Mouse (Mus musculus): Measurements from ENCODE around the gene Olfr1226. TPM values are rescaled to one million over a fixed set of nuclear protein-coding genes. Genes with fewer than 3 reads are reported as not detected.

Olfr1226 gene
- not detected for polyA plus RNA-seq (2012; fragmentation: generic; extraction: Trizol)

DNA sequence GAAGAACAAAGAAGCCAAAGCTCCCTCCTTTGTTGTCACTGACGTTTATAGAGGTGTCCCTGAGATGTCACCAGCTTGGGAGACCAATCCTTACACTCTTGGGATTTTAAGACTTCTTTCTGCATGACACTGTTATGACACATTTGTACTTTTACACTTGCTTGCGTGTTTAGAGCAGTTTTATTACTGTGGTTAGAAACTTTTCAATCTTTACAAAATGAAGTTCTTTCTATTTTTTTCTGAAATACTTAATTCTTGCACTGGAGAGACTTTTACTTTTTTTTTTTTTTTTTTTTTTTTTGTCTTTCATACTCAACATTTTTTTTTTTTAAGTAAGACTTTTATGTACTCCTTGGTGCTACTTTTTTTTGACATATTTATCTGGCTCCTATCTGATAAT is at the start of gene Olfr1226:
TSS of gene Olfr1226 (minus strand) at position 101 of the 400 bp plus-strand sequence.

DNA sequence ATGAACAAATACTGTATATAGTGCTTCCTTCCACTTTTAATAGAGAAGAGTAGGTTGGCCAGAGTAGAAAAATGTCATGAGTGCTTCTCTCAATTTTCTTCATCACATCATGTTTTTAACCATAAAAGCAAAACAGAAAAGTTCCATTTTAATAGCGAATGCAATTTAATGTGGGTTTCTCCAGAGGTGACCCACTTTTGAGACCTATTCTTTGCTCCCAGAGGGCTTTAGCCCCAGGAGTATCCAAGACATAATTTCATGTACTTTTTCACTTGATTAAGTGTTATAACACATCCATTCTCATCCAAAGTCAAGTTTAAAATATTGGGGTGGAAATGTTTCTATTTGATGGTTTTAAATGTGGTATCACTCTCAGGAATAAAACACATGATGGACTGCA is 25.3 kb downstream of the Olfr1226 start, which contains the start of gene Olfr1225:
TSS of gene Olfr1225 (minus strand) at position 101 of the 400 bp plus-strand sequence.

DNA sequence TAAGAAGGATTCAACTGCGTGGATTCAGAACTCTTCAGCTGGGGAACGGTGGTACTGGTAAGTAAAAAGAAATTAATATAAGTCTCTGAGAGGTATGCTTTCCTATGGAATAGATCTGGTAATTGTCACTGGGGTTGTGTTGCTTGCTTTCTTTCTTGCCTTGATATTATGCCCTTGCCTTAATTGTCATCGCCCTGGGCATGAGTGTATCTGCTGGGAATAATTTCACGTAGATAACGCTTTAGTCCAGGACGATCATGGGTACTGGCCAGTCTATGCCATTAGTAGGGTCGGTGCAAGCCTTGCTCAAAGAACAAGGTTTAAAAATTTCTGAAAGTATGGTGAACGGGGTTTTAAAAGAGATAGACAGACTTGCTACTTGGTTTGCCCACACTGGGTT is 35.9 kb downstream of the Olfr1226 start, which contains the start of gene Olfr1224-ps1:
TSS of gene Olfr1224-ps1 (minus strand) at position 101 of the 400 bp plus-strand sequence.

DNA sequence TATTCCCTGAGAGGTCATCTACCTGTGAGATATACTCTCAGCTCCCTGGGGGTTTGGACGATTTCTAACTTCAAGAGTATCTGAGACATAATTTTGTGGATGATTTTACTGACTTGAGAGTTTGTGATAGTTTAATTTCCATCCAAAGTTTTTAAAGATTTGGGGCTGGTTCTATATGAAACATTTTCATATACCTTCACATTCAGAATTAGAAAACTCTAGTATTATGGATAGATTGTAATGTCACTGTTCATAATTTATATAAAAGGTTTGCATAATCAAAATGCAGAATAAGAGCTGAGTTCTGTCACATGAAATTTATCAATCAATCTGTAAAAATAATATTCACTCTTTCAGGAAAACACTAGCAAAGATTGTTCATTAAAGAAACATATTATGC is 48.4 kb downstream of the Olfr1226 start, which contains the start of gene Olfr1223:
TSS of gene Olfr1223 (minus strand) at position 101 of the 400 bp plus-strand sequence.

Other genes with a start within 250 kb of the Olfr1226 start
- not detected for gene Olfr1212, start 246.1 kb downstream of the Olfr1226 start, polyA plus RNA-seq (2012; fragmentation: generic; extraction: Trizol)
- gene Gm13762, start 219.8 kb downstream of the Olfr1226 start, polyA plus RNA-seq (2012; fragmentation: generic; extraction: Trizol) = not detected
- gene Olfr1214, start 207.4 kb downstream of the Olfr1226 start, polyA plus RNA-seq (2012; fragmentation: generic; extraction: Trizol) = not detected
- gene Olfr1215, start 193.1 kb downstream of the Olfr1226 start, polyA plus RNA-seq (2012; fragmentation: generic; extraction: Trizol) = not detected
- gene Olfr1216, start 181.7 kb downstream of the Olfr1226 start, polyA plus RNA-seq (2012; fragmentation: generic; extraction: Trizol) = not detected
- not detected for gene Olfr1217, start 168.0 kb downstream of the Olfr1226 start, polyA plus RNA-seq (2012; fragmentation: generic; extraction: Trizol)
- not detected for gene Olfr1218, start 138.9 kb downstream of the Olfr1226 start, polyA plus RNA-seq (2012; fragmentation: generic; extraction: Trizol)
- gene Olfr1219, start 116.5 kb downstream of the Olfr1226 start, polyA plus RNA-seq (2012; fragmentation: generic; extraction: Trizol) = not detected
- not detected for gene Olfr1220, start 93.2 kb downstream of the Olfr1226 start, polyA plus RNA-seq (2012; fragmentation: generic; extraction: Trizol)
- gene Olfr1221, start 82.8 kb downstream of the Olfr1226 start, polyA plus RNA-seq (2012; fragmentation: generic; extraction: Trizol) = not detected
- not detected for gene Olfr1222, start 67.0 kb downstream of the Olfr1226 start, polyA plus RNA-seq (2012; fragmentation: generic; extraction: Trizol)
- not detected for gene Olfr1223, start 48.5 kb downstream of the Olfr1226 start, polyA plus RNA-seq (2012; fragmentation: generic; extraction: Trizol)
- not detected for gene Olfr1224-ps1, start 36.0 kb downstream of the Olfr1226 start, polyA plus RNA-seq (2012; fragmentation: generic; extraction: Trizol)
- not detected for gene Olfr1225, start 25.4 kb downstream of the Olfr1226 start, polyA plus RNA-seq (2012; fragmentation: generic; extraction: Trizol)
- not detected for gene Olfr1228, start 54.0 kb upstream of the Olfr1226 start, polyA plus RNA-seq (2012; fragmentation: generic; extraction: Trizol)
- not detected for gene Olfr1229, start 88.0 kb upstream of the Olfr1226 start, polyA plus RNA-seq (2012; fragmentation: generic; extraction: Trizol)
- gene Olfr1230, start 97.2 kb upstream of the Olfr1226 start, polyA plus RNA-seq (2012; fragmentation: generic; extraction: Trizol) = not detected
- not detected for gene Olfr1231, start 107.0 kb upstream of the Olfr1226 start, polyA plus RNA-seq (2012; fragmentation: generic; extraction: Trizol)
- not detected for gene Olfr1232, start 129.6 kb upstream of the Olfr1226 start, polyA plus RNA-seq (2012; fragmentation: generic; extraction: Trizol)
- not detected for gene Olfr1233, start 142.3 kb upstream of the Olfr1226 start, polyA plus RNA-seq (2012; fragmentation: generic; extraction: Trizol)
- gene Olfr1234, start 164.8 kb upstream of the Olfr1226 start, polyA plus RNA-seq (2012; fragmentation: generic; extraction: Trizol) = not detected
- gene Olfr1238, start 209.6 kb upstream of the Olfr1226 start, polyA plus RNA-seq (2012; fragmentation: generic; extraction: Trizol) = not detected
- gene Olfr1239, start 220.4 kb upstream of the Olfr1226 start, polyA plus RNA-seq (2012; fragmentation: generic; extraction: Trizol) = not detected
- not detected for gene Olfr1240, start 243.0 kb upstream of the Olfr1226 start, polyA plus RNA-seq (2012; fragmentation: generic; extraction: Trizol)

All from C3H10T1/2 (cell line).